ENCODE assay signal across 11 mouse cellular contexts in the genomic region with DNA sequence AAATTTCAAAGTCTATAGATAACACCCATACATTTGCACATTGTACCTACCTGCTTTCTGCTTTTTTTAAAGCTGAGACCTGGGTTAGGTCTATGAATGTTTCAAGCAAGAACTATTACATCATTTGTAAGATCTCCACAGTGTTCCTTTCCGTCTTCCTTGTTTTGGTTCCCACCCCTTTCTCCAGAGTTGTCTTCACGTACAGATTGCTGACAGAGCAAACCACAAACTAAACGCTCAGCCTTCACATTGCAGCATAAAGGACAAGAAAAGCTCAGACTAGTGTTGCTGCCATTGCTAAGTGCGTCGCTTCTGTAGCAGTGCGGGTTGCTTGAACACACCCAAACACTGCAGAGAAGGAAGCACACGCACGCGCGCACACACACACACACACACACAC.
"Had no signal": no experiment of that assay in that cellular context is flagged by ENCODE, and none has a peak within 500 bp of the region (broad histone marks: within the 10 kb centered on the region; RNA-seq: fewer than 3 reads in every experiment).

No protein-coding gene starts in this region.

- ATAC-seq: intestine, embryonic 15.5 days; midbrain, embryonic 15.5 days had no signal

- H3K9me3 ChIP-seq: intestine, embryonic 15.5 days; limb, embryonic 12.5 days; midbrain, embryonic 15.5 days had no signal

- H3K27ac ChIP-seq: intestine, embryonic 15.5 days; limb, embryonic 12.5 days; liver, embryonic 14.5 days; midbrain, embryonic 15.5 days had no signal

- H3K27me3 ChIP-seq: intestine, embryonic 15.5 days; limb, embryonic 12.5 days; midbrain, embryonic 15.5 days had no signal

- H3K4me2 ChIP-seq: intestine, embryonic 15.5 days; limb, embryonic 12.5 days; midbrain, embryonic 11.5 days; midbrain, embryonic 15.5 days had no signal

- DNase-seq: kidney, adult 8-10 months; kidney, postnatal 25 days; liver; lung, adult 2 months; lung, postnatal 10 days; right cerebral cortex, postnatal 14 days had no signal

- H3K4me3 ChIP-seq: intestine, embryonic 15.5 days; limb, embryonic 12.5 days; midbrain, embryonic 15.5 days had no signal

- H3K36me3 ChIP-seq: intestine, embryonic 15.5 days; limb, embryonic 12.5 days; midbrain, embryonic 15.5 days had no signal

- H3K4me1 ChIP-seq: intestine, embryonic 15.5 days; limb, embryonic 12.5 days; midbrain, embryonic 15.5 days had no signal

- H3K9ac ChIP-seq: intestine, embryonic 15.5 days; limb, embryonic 12.5 days; liver, embryonic 14.5 days; midbrain, embryonic 15.5 days had no signal
